18 mouse cellular contexts compared by ENCODE assay signal in genomic region chr5:123294653-123295052, GRCm38 (mm10). TPM values are rescaled to one million over a fixed set of nuclear protein-coding genes. Genes with fewer than 3 reads are reported as not detected.
"Had no signal": no experiment of that assay in that cellular context is flagged by ENCODE, and none has a peak within 500 bp of the region (broad histone marks: within the 10 kb centered on the region; RNA-seq: fewer than 3 reads in every experiment).

No protein-coding gene starts in this region.

- H3K9ac ChIP-seq: limb, embryonic 12.5 days; liver, embryonic 13.5 days; liver, postnatal 0 days; lung, embryonic 15.5 days; midbrain, embryonic 15.5 days; neural tube, embryonic 12.5 days had no signal

- H3K36me3 ChIP-seq: limb, embryonic 12.5 days; liver, embryonic 13.5 days; lung, embryonic 15.5 days; midbrain, embryonic 15.5 days; neural tube, embryonic 12.5 days had no signal

- H3K27me3 ChIP-seq: limb, embryonic 12.5 days; lung, embryonic 15.5 days; midbrain, embryonic 15.5 days had no signal

- H3K9me3 ChIP-seq: liver, embryonic 13.5 days; lung, embryonic 15.5 days; midbrain, embryonic 15.5 days; neural tube, embryonic 12.5 days had no signal

- H3K27ac ChIP-seq: kidney, postnatal 0 days; limb, embryonic 12.5 days; liver, embryonic 13.5 days; lung, embryonic 15.5 days; macrophage; midbrain, embryonic 15.5 days; neural tube, embryonic 12.5 days had no signal

- H3K4me3 ChIP-seq: limb, embryonic 12.5 days; liver, embryonic 13.5 days; lung, embryonic 15.5 days; megakaryocyte, embryonic 14.5 days; midbrain, embryonic 15.5 days; neural tube, embryonic 12.5 days had no signal

- H3K4me1 ChIP-seq: liver, embryonic 13.5 days; lung, embryonic 15.5 days; midbrain, embryonic 15.5 days; neural tube, embryonic 12.5 days had no signal

- H3K4me2 ChIP-seq: limb, embryonic 12.5 days; liver, embryonic 13.5 days; lung, embryonic 15.5 days; midbrain, embryonic 11.5 days; midbrain, embryonic 15.5 days; neural tube, embryonic 12.5 days had no signal

- DNase-seq: kidney, postnatal 36 days; liver; liver, embryonic 13.5 days; liver, postnatal 0 days; lung, postnatal 14 days; right cerebral cortex, adult 18-20 months; right cerebral cortex, postnatal 25 days; thymus, adult 18-20 months; thymus, postnatal 14 days had no signal

- ATAC-seq: liver, postnatal 0 days; midbrain, embryonic 15.5 days had no signal

RNA-seq across cellular contexts. Expression of gene Wdr66, which starts 42.8 kb away (rescaled TPM):
- total RNA-seq: monocyte, adult 5-6 weeks had no signal
